Mouse (Mus musculus): Measurements from ENCODE around the gene Mak. TPM values are rescaled to one million over a fixed set of nuclear protein-coding genes. Genes with fewer than 3 reads are reported as not detected.
A peak's percentile ranks its signal among the peaks of the same experiment; 100 is the strongest.

Gene Mak
- polyA plus RNA-seq (2012; ENCODE audit: insufficient read depth, insufficient read length, missing spikeins) = not detected in 2 replicates

DNA sequence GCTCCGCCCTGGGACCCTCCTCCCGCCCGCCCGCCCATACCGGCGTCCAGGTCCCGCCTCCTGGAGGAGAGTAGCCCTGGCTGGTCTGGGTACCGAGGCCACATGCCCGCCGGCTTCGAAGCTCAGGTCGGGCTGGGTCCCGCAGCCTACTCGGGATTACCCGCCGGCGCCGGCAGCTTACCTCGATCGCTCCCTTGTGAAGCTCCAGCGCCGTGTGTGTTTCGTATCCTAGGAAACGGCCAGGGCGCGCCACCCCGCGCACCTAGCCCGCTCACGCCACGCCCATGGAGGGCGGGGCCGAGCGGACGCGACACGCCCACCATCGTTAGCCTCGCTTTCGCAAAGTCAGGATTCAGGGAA lies at the start of gene Mak:
Mak (minus strand) TSS at position 286 of the 360 bp plus-strand sequence.
- H3K4me1 ChIP-seq (ENCODE audit: control insufficient read depth, insufficient read depth, insufficient read length, low read length) = peaks cover 2% of the 10 kb centered on the region; the same call in 1 of the 2 replicates
- H3K4me3 ChIP-seq (ENCODE audit: insufficient read depth, low read depth, low read length) = peak within 1 kb of the TSS; percentile 45
- no peak within 1 kb of the TSS for H3K27ac ChIP-seq (replicated peaks; ENCODE audit: low read depth, low read length)

DNA sequence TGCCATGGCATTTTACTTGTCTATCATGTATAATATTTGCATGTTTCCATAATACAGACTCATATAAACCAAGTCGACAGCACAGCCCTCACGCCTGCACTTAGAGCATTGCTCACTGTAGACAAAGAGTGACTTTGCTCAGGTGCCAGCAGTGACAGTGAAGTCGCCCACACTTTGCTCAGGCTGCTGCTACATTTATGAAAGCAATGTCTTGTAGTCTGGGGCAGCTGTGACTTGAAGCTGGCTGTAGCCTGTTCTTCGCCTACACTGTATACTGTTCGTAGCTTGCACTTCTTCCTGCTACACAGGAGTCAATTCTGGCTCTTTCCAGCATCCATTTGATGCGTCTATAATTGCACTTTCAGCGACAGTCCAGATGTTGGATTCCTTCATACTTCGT lies 49.6 kb upstream of the Mak start:
- Histone ChIP-seq H3K27ac (replicated peaks; ENCODE audit: low read depth, low read length) (no peak overlapping the region), H3K4me3 (ENCODE audit: insufficient read depth, low read depth, low read length) (no peak overlapping the region), H3K4me1 (ENCODE audit: control insufficient read depth, insufficient read depth, insufficient read length, low read length) (no peaks in the 10 kb centered on the region)

GRCm38 (mm10) chr13:41128326-41128725 lies 48.8 kb upstream of the Mak start:
- H3K27ac ChIP-seq (replicated peaks; ENCODE audit: low read depth, low read length) = no peak overlapping the region
- H3K4me3 ChIP-seq (ENCODE audit: insufficient read depth, low read depth, low read length) = no peak overlapping the region
- H3K4me1 ChIP-seq (ENCODE audit: control insufficient read depth, insufficient read depth, insufficient read length, low read length) = no peaks in the 10 kb centered on the region

DNA sequence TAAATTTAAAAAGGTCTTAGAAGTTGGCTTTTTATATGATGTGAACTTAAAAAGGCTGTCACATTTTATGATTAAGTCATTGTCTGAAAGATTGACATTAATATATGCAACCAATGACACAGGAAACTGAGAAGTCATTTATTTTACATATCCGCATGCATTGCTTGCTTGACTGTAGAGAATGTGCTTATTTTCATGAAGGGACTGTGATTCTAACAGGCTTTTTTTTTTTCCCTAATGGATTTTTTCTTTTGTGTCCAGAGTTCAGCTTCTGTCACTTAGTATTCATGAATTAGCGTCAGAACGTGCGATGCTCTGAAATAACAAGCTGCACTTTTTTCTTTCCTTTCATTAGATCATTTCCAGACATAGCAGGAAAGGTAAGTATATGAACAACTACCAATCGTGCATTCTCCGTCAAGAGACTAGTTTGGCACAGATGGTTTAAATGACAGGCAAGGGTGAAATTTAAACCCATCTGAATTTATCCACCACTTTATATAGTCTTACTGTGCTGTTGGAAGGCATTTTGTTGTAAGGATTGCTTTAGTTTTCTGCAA lies 44.2 kb upstream of the Mak start:
- H3K4me3 ChIP-seq (ENCODE audit: insufficient read depth, low read depth, low read length) = no peak overlapping the region
- no peak overlapping the region for H3K27ac ChIP-seq (replicated peaks; ENCODE audit: low read depth, low read length)
- no peaks in the 10 kb centered on the region for H3K4me1 ChIP-seq (ENCODE audit: control insufficient read depth, insufficient read depth, insufficient read length, low read length)

DNA sequence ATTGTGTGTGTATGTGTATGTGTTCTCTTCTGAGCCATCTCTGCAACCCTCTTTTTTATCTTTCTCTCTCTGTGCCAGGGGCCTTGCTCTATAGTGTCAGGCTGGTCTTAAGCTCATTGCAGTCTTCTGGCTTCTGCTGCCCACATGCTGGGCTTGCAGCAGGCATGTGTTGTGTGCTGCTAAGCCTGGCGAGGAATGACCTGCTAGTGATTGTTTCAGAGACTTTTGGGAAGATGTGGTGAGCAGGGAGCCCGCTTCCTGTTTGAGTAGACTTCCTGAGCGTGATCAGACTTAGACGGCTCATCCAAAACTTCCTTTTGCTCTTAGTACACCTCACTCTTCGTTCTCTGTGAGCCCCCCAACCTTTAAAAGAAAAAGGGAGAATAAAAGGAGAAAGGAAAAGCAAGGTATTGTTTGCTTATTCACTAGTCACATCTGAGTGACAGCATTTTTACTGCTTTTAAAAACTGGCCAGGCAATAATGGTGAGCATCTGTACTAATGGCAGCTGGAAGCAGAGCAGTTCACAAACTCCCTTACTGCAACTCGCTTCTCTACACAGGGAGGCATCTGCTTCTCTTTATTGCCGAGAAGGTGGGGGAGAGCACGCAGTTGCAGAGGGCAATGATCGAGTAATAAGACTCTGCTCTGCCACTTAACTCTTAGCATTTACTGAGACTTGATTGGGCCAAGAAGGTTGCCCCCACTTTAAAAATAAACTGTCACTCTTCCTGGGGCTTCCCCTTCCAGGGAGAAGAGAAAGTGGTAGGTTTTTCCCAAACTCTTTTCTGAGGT lies 39.8 kb upstream of the Mak start:
- no peaks in the 10 kb centered on the region for H3K4me1 ChIP-seq (ENCODE audit: control insufficient read depth, insufficient read depth, insufficient read length, low read length)
- no peak overlapping the region for H3K27ac ChIP-seq (replicated peaks; ENCODE audit: low read depth, low read length)
- H3K4me3 ChIP-seq (ENCODE audit: insufficient read depth, low read depth, low read length) = no peak overlapping the region

GRCm38 (mm10) chr13:41113940-41114339 lies 34.4 kb upstream of the Mak start, which contains the start of gene Sycp2l:
TSS of gene Sycp2l (plus strand) at chr13:41114307.
- H3K27ac ChIP-seq (replicated peaks; ENCODE audit: low read depth, low read length) = no peak within 1 kb of the TSS
- no peak within 1 kb of the TSS for H3K4me3 ChIP-seq (ENCODE audit: insufficient read depth, low read depth, low read length)

DNA sequence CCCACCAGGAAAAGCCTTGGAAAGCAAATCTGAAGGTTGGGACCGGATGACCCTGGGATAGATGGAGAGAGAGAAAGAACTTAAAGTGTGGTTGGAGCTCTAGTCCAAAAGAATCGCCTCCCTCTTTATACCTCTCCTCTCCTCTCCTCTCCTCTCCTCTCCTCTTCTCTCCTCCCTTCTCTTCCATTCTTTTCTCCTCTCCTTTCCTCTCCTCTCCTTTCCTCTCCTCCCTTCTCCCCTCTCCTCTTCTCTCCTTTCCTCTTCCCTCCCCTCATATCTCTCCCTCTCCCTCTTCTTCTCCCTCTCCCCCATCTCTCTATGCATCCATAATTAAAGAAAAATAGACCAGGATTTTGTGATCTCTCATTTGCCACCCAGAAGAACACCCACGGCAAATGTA lies 31.4 kb upstream of the Mak start, which contains the start of gene Gcm2:
Gcm2 (minus strand) TSS at position 101 of the 400 bp plus-strand sequence.
- Histone ChIP-seq H3K27ac (replicated peaks; ENCODE audit: low read depth, low read length) (no peak within 1 kb of the TSS), H3K4me1 (ENCODE audit: control insufficient read depth, insufficient read depth, insufficient read length, low read length) (no peaks in the 10 kb centered on the region), H3K4me3 (ENCODE audit: insufficient read depth, low read depth, low read length) (no peak within 1 kb of the TSS)

More at GRCm38 (mm10) chr13:41113940-41114339, 34.4 kb upstream of the Mak start, which contains the start of gene Sycp2l:
- no peaks in the 10 kb centered on the region for H3K4me1 ChIP-seq (ENCODE audit: control insufficient read depth, insufficient read depth, insufficient read length, low read length)

DNA sequence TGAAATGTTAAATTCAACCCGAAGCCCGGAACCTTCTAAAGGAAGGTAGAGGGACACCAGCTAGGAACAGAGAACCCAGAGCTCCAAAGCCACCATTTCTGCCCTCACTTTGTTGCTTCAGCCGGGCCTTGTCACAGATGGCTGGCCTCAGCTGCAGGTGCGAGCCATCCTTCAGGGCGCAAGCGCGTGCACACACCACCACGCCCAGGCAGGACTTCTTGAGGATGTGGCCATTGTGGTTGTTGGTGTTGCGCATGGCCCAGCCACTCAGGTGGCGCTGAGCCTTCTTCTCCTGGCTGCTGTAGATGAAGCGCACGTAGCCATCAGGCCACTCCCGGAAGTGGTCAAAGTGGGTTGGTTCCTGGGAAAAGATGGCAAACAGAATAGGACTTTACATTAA lies 26.0 kb upstream of the Mak start:
- no peak overlapping the region for H3K27ac ChIP-seq (replicated peaks; ENCODE audit: low read depth, low read length)
- H3K4me1 ChIP-seq (ENCODE audit: control insufficient read depth, insufficient read depth, insufficient read length, low read length) = no peaks in the 10 kb centered on the region
- H3K4me3 ChIP-seq (ENCODE audit: insufficient read depth, low read depth, low read length) = no peak overlapping the region

DNA sequence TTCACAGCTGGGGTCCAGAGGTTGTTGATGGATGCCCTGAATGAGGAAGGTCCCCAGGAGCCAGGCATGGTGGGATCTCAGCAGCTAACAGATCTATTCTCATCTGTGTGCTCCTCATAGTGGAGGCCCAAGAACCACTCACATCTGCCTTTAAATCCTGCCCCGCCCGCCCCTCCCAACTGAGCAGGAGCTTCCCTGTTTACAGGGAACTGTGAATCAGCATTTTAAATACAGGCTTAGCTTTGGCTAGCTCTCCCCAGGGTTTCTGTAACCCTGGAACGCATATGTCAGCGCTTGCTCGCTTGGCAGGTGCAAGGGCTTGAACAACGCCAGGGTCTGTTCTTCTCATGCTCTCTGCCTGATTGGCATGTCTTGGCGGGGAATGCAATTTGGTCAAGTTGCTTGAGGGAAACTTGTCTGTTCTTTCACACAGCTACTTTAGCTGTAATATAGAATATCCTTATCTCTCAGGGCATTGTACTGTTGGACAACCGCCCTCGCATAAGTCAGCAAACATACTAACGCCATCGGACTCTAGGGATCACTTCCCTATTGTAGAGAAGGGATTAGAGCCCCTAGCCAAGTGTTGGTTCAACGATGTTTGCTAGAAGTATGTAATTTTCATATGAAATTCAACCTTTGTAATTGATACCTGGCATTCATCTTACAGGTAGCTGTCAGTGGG lies 24.5 kb upstream of the Mak start:
- H3K27ac ChIP-seq (replicated peaks; ENCODE audit: low read depth, low read length) = no peak overlapping the region
- H3K4me1 ChIP-seq (ENCODE audit: control insufficient read depth, insufficient read depth, insufficient read length, low read length) = no peaks in the 10 kb centered on the region
- no peak overlapping the region for H3K4me3 ChIP-seq (ENCODE audit: insufficient read depth, low read depth, low read length)

DNA sequence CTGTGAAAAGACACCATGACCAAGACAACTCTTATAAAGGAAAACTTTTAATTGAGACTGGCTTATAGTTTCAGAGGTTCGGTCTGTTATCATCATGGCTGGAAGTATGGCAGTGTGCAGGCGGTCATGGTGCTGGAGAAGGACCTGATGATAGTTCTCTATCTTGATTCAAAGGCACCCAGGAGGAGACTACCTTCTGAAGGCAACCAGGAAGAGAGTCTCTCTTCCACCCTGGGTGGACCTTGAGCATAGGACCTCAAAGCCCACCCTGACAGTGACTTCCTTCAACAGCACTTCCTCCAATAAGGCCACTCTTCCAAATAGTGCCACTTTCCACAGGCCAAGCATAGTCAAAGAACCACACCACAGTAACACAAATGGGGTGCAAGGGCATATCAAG lies 20.5 kb upstream of the Mak start:
- H3K27ac ChIP-seq (replicated peaks; ENCODE audit: low read depth, low read length) = no peak overlapping the region
- no peaks in the 10 kb centered on the region for H3K4me1 ChIP-seq (ENCODE audit: control insufficient read depth, insufficient read depth, insufficient read length, low read length)

DNA sequence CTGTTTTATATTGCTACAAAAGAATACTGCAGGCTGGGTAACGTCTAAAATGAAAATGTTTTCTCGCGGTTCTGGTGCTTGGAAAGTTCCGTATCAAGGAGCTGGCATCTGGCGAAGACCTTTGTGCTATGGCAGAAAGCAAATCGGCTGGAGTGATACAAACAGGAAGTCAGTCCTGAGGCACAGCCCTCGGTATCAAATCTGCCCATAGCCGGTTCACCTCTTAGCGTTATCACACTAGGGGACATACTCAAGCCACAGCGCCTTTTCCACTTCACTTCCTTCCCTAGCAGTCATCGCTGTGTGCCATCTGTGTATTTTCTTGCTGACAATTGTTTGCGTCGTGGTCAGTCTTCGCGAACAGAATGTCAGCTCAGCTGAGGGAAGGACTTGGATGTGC lies 18.8 kb upstream of the Mak start:
- Histone ChIP-seq H3K4me3 (ENCODE audit: insufficient read depth, low read depth, low read length) (no peak overlapping the region), H3K4me1 (ENCODE audit: control insufficient read depth, insufficient read depth, insufficient read length, low read length) (no peaks in the 10 kb centered on the region), H3K27ac (replicated peaks; ENCODE audit: low read depth, low read length) (no peak overlapping the region)

More for the DNA sequence above, 20.5 kb upstream of the Mak start:
- no peak overlapping the region for H3K4me3 ChIP-seq (ENCODE audit: insufficient read depth, low read depth, low read length)

DNA sequence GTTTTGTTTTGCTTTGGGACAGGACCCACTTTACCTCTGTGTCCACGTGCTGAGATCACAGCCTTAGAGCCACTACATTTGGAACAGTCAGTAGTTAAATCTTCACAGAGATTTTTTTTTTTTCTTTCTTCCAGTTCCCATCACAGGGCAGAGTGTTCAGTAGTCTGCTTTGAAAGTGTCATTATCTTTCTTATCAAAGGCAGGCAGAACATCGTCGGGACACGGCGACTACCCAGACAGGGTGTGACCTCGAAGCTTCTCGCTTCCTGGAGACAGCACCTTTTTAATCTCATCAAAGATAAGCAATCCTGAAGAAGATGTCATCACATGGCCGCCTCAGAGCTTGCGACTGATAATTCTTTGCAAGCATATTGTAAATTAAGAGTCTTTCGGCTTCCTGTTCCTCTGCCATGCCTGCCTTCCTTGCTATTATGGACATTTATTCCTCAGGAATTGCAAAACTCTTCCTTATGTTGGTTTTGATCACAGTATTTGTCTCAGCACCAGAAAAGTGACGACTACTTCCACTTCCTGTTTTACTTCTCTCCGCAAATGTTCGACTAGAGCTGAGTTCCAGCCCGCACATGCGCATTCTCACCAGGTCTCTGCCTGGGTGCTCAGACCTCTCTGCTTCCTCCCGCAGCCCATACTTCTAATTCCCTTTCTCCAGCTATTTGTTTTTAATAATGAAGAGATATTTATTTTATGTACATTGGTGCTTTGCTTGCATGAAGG lies 18.0 kb upstream of the Mak start:
- Histone ChIP-seq H3K4me1 (ENCODE audit: control insufficient read depth, insufficient read depth, insufficient read length, low read length) (no peaks in the 10 kb centered on the region), H3K4me3 (ENCODE audit: insufficient read depth, low read depth, low read length) (no peak overlapping the region), H3K27ac (replicated peaks; ENCODE audit: low read depth, low read length) (no peak overlapping the region)

DNA sequence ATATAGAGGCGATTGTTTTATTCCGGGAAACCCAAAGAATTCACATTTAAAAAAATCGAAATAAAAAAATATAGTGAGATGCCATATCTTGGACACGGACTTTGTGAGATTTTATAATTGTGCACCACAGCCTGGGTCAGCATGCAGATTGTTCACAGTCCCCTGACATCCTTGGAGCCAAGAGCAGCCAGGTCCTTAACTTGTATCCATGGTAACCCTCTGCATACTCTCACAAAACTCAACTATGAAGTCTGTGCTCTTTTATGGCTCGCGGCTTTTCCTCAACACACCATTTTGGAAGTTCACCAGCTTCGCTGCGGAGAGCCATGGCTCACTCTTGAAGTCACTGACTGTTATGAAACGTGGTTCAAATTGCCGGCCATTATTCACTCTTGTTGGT lies 14.7 kb upstream of the Mak start:
- Histone ChIP-seq H3K27ac (replicated peaks; ENCODE audit: low read depth, low read length) (no peak overlapping the region), H3K4me1 (ENCODE audit: control insufficient read depth, insufficient read depth, insufficient read length, low read length) (no peaks in the 10 kb centered on the region), H3K4me3 (ENCODE audit: insufficient read depth, low read depth, low read length) (no peak overlapping the region)

GRCm38 (mm10) chr13:41091271-41091670 lies 11.8 kb upstream of the Mak start:
- no peak overlapping the region for H3K27ac ChIP-seq (replicated peaks; ENCODE audit: low read depth, low read length)
- H3K4me1 ChIP-seq (ENCODE audit: control insufficient read depth, insufficient read depth, insufficient read length, low read length) = no peaks in the 10 kb centered on the region
- no peak overlapping the region for H3K4me3 ChIP-seq (ENCODE audit: insufficient read depth, low read depth, low read length)

DNA sequence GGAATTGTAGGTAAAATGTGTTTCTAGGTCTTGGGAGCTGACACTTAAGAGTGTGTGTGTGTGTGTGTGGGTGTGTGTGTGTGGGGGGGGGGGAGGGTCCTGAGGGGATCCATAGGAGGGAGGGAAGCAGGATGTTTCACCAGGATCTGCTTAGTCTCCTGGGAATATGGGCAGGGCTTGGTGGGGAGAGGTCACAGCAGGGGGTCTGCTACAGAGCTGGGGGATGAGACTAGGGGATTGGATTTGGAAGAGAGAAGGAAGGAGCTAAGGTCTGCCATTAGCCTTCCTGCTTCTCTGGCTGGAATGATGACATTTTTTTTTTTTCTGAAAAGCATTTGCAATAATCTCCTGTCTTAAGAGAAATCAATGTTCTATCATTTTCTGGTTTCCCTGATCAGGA lies 9.2 kb upstream of the Mak start:
- H3K4me1 ChIP-seq (ENCODE audit: control insufficient read depth, insufficient read depth, insufficient read length, low read length) = no peaks in the 10 kb centered on the region
- H3K27ac ChIP-seq (replicated peaks; ENCODE audit: low read depth, low read length) = no peak overlapping the region
- H3K4me3 ChIP-seq (ENCODE audit: insufficient read depth, low read depth, low read length) = no peak overlapping the region
